Mouse (Mus musculus) neural tube, embryonic 14.5 days (tissue): ENCODE data around the gene Secisbp2. TPM values are rescaled to one million over a fixed set of nuclear protein-coding genes. Genes with fewer than 3 reads are reported as not detected.

ENCODE experiments used
- ATAC-seq: fragments of 200-750 bp; cut with Nextera tagmentation; 2 replicates; pipeline ENCODE4 v1.8.0; 2017; ENCODE audit warnings: low read depth, mild to moderate bottlenecking, moderate TSS enrichment, moderate library complexity
- H3K27ac ChIP-seq: fragments of 300-500 bp; sonication (generic); 2 replicates; pipeline ENCODE4 v1.5.1; 2014; ENCODE audit warnings: low read depth, mild to moderate bottlenecking, control low read depth, low read length, moderate library complexity, mixed read lengths
- H3K27me3 ChIP-seq: fragments of 300-500 bp; sonication (generic); 2 replicates; pipeline ENCODE4 v1.6.1; 2014; ENCODE audit warnings: low read length; ENCODE audit not compliant: control insufficient read depth, insufficient read depth
- H3K36me3 ChIP-seq: fragments of 300-500 bp; sonication (generic); 2 replicates; pipeline ENCODE4 v1.6.1; 2014; ENCODE audit warnings: low read length, mixed read lengths; ENCODE audit not compliant: control insufficient read depth, insufficient read depth
- H3K4me1 ChIP-seq: fragments of 300-500 bp; sonication (generic); 2 replicates; pipeline ENCODE4 v1.6.1; 2014; ENCODE audit warnings: low read length; ENCODE audit not compliant: control insufficient read depth, insufficient read depth
- H3K4me2 ChIP-seq: fragments of 300-500 bp; sonication (generic); 2 replicates; pipeline ENCODE4 v1.6.1; 2014; ENCODE audit warnings: mild to moderate bottlenecking, low read depth, low read length, control low read depth
- H3K4me3 ChIP-seq: fragments of 300-500 bp; sonication (generic); 2 replicates; pipeline ENCODE4 v1.5.1; 2014; ENCODE audit warnings: low read depth, low read length, control low read depth, mixed read lengths
- H3K9ac ChIP-seq: fragments of 300-500 bp; sonication (generic); replicated peaks from 2 replicates; pipeline ENCODE4 v1.6.1; 2014; ENCODE audit warnings: low read depth, mild to moderate bottlenecking, control low read depth, low read length, mixed read lengths
- H3K9me3 ChIP-seq: fragments of 300-500 bp; sonication (generic); 2 replicates; pipeline ENCODE4 v1.6.1; 2016; ENCODE audit warnings: low read length; ENCODE audit not compliant: control insufficient read depth
- WGBS: fragments of 180-500 bp; shearing (Covaris S2); extraction: QIAGEN DNeasy Blood & Tissue Kit; methylation state at CpG from one replicate; pipeline ENCODE4 v1.1.7; 2014; 5-methylcytosine and 5-hydroxymethylcytosine counted together
- polyA plus RNA-seq: library from polyadenylated mRNA; unstranded; fragments of >200 nt; fragmentation: Nextera tagmentation; extraction: Ambion mirVana; gene quantifications from 2 replicates; pipeline ENCODE4 v1.2.1, GENCODE M21; 2014

Secisbp2 gene
- polyA plus RNA-seq, 1 experiment from 2014 or later: 29.6 TPM

DNA sequence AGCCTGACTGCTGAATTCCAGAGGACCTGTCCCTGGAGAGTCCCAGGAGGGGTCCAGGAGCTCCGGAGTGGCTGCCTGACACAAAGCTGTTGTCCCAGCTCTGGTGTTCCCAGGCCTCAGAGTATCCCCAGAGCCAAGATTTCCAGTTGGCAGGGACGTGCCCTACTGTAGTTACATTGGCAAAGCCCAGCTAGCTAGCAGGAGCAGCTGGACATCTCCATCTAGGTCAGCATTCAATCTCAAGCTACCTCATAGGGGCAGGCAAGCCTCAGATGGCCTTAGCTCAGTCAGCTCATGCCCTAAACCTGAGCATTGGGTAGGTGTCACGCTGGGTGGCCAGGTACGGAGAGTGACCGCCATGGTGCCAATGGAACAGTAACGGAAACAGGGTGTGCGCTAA is 80.0 kb downstream of the Secisbp2 start:
- H3K36me3 ChIP-seq: no peaks in the 10 kb centered on the region
- 0 out of 2 replicates have a peak, but pooled peaks have one; percentile 6 for ATAC-seq
- no peak overlapping the region for H3K27ac ChIP-seq
- peaks cover 13% of the 10 kb centered on the region; the same call in 1 of the 2 replicates for H3K4me1 ChIP-seq
- no peak overlapping the region for H3K4me2 ChIP-seq
- H3K9me3 ChIP-seq: no peaks in the 10 kb centered on the region
- no peak overlapping the region for H3K9ac ChIP-seq
- 91% methylated on average over 7 of the region's 7 CpGs for WGBS
- no peak overlapping the region for H3K4me3 ChIP-seq
- H3K27me3 ChIP-seq: no peaks in the 10 kb centered on the region

DNA sequence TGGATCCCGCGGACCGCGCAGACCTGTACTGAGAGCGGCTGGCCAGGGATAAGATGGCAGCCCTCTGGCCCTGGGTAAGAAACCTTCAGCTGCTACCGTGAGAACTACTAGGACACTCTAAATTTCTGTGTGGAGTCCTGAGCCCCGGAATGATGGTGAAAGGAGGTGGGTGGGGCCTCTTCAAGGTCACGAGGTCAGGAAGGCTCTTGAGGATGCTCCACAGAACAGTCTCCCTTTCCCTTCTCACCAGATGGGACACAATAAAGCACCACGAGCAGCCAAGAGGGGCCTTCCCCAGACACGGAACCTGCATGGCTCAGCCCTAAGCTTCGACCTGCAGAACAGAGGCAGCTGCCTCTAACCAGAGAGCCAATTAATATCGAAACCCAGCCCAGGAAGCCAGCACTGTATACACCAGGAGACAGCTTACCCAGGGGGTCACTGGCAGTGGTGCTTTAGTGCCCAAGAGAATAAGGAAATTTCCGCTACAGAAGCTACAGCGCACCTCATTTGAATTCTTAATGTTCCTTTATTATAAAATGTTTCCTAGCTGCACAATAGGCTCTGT is 80.7 kb downstream of the Secisbp2 start:
- Histone ChIP-seq H3K9me3 (no peaks in the 10 kb centered on the region), H3K4me1 (peaks cover 13% of the 10 kb centered on the region; the same call in 1 of the 2 replicates), H3K27ac (peak overlapping the region; percentile 53; the same call in 1 of the 2 replicates), H3K36me3 (no peaks in the 10 kb centered on the region), H3K4me2 (no peak overlapping the region), H3K4me3 (no peak overlapping the region), H3K27me3 (no peaks in the 10 kb centered on the region), H3K9ac (no peak overlapping the region)
- peak; percentile 38; the same call in 1 of the 2 replicates for ATAC-seq
- 46% methylated on average over 14 of the region's 14 CpGs for WGBS

Other genes starting within 250 kb of the Secisbp2 start
- 5.9 and 12.8 TPM in 2 replicates for gene S1pr3, start 243.1 kb upstream of the Secisbp2 start, polyA plus RNA-seq
- 5.4 and 6.6 TPM in 2 replicates for gene Shc3, start 82.3 kb upstream of the Secisbp2 start, polyA plus RNA-seq
- 24.5 and 34.5 TPM in 2 replicates for gene Cks2, start 6.5 kb upstream of the Secisbp2 start, polyA plus RNA-seq
- 17.4 and 20.9 TPM in 2 replicates for gene Sema4d, start 142.1 kb downstream of the Secisbp2 start, polyA plus RNA-seq
- gene Gadd45g, start 195.0 kb downstream of the Secisbp2 start, polyA plus RNA-seq: 26.4 and 39.6 TPM in 2 replicates